Mouse (Mus musculus): ENCODE results near the gene Styk1. TPM values are rescaled to one million over a fixed set of nuclear protein-coding genes. Genes with fewer than 3 reads are reported as not detected.

Styk1 gene
- total and polyA plus RNA-seq, 2 experiments from 2014 or later: 3.2 to 5.1 TPM

DNA sequence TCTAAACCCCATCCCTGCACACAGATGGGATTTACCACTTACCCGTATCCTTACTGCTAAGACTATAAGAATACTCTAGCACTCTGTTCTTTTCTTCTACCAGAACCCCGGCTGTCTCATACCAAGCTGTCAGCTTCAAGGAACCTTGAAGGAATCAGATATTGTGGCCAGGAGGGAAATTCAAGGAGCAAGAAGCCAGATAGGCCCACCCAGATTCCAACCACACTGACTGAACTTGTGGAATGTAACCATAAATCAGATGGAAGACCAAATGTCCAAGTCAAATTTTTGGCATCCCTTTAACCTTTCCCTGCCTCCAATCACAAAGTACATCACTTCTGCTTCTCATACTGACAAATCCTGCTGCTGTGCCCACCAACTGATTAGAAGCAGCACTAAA lies 6.4 kb downstream of the Styk1 start:
- ATAC-seq: no peak
- H3K27me3 ChIP-seq (ENCODE audit: insufficient read depth, low read length): no peaks in the 10 kb centered on the region
- H3K36me3 ChIP-seq (ENCODE audit: insufficient read depth, low read length): no peaks in the 10 kb centered on the region
- DNase-seq (ENCODE audit: low spot score): no peak
- no peaks in the 10 kb centered on the region for H3K9me3 ChIP-seq (ENCODE audit: low read length)
- no peak overlapping the region for H3K9ac ChIP-seq (replicated peaks; ENCODE audit: low read length)
- no peaks in the 10 kb centered on the region for H3K4me1 ChIP-seq (ENCODE audit: insufficient read depth, low read length)
- 87% methylated on average over 2 of the region's 2 CpGs for WGBS
- no peak overlapping the region for H3K4me3 ChIP-seq (ENCODE audit: low read length)
- no peak overlapping the region for H3K27ac ChIP-seq
- TF ChIP-seq CTCF (IDR thresholded peaks at IDR 0.05; ENCODE audit: low read depth): no peak
- no peak overlapping the region for H3K4me2 ChIP-seq (ENCODE audit: low read depth, low read length)

DNA sequence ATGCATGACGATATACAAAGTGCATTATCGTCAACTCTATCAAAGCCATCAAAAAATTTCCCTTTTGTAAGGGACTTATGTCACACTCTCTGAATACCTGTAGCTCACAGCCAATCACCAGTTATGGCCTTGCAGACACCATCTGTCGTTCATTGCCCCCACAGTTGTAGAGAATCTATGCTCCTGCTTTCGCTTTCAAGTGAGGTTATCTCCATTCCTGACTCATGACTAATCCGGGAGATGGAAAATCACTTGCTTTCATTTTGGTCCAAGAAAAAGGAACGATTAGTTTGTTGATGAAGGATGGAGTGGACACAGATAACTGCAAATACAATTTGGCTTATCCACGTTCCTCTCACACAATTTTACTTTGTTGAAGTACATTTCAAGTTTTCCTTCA lies 9.1 kb downstream of the Styk1 start:
- ATAC-seq (no peak), DNase-seq (ENCODE audit: low spot score) (no peak)
- Histone ChIP-seq H3K9me3 (ENCODE audit: low read length) (no peaks in the 10 kb centered on the region), H3K36me3 (ENCODE audit: insufficient read depth, low read length) (no peaks in the 10 kb centered on the region), H3K4me3 (ENCODE audit: low read length) (no peak overlapping the region), H3K4me1 (ENCODE audit: insufficient read depth, low read length) (no peaks in the 10 kb centered on the region), H3K27ac (no peak overlapping the region), H3K9ac (replicated peaks; ENCODE audit: low read length) (no peak overlapping the region), H3K4me2 (ENCODE audit: low read depth, low read length) (no peak overlapping the region), H3K27me3 (ENCODE audit: insufficient read depth, low read length) (no peaks in the 10 kb centered on the region)
- 84% methylated on average over 7 of the region's 7 CpGs for WGBS
- TF ChIP-seq CTCF (IDR thresholded peaks at IDR 0.05; ENCODE audit: low read depth): no peak

DNA sequence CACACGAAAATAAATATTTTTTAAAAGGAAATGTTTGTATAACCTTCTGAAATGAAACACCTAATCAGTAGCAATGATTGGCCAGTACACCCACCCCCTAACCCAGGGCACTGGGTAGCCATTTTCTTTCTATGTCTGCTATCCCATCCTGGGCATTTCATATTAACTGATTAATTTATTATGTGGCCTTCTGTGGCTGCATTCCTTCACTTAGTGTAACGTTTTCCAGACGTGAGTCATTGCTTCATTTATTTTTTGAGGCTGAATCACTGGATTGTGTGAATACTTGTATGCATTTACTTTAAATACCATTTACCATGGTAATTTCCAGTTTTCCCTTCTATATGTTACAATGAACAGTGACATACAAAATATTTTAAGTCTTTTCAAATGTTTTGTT lies 13.3 kb downstream of the Styk1 start:
- H3K4me1 ChIP-seq (ENCODE audit: insufficient read depth, low read length): no peaks in the 10 kb centered on the region
- no peak overlapping the region for H3K9ac ChIP-seq (replicated peaks; ENCODE audit: low read length)
- H3K9me3 ChIP-seq (ENCODE audit: low read length): no peaks in the 10 kb centered on the region
- no peaks in the 10 kb centered on the region for H3K27me3 ChIP-seq (ENCODE audit: insufficient read depth, low read length)
- no peak overlapping the region for H3K4me2 ChIP-seq (ENCODE audit: low read depth, low read length)
- DNase-seq (ENCODE audit: low spot score) (no peak), ATAC-seq (no peak)
- H3K27ac ChIP-seq: no peak overlapping the region
- WGBS: 66% methylated on average over 3 of the region's 3 CpGs
- no peaks in the 10 kb centered on the region for H3K36me3 ChIP-seq (ENCODE audit: insufficient read depth, low read length)
- H3K4me3 ChIP-seq (ENCODE audit: low read length): no peak overlapping the region
- no peak for TF ChIP-seq CTCF (IDR thresholded peaks at IDR 0.05; ENCODE audit: low read depth)

DNA sequence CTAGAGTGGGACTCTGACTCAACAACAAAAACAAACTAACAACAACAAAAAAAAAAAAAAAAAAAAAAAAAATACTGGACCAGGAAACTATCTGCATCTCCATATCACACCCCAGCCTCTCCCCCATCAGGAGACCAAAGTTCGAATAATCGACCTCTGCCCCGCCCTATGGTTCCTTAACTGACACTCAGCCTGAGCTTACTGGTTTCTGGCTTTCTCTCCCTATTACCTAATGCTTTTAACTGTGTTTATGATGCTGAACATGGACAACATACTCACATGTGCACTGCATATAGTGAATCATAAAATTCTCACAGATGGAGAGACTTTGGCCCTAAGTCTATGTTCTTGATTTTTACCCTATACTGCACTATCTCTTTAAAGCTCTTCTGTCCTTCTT lies 14.1 kb downstream of the Styk1 start:
- Histone ChIP-seq H3K9me3 (ENCODE audit: low read length) (no peaks in the 10 kb centered on the region), H3K9ac (replicated peaks; ENCODE audit: low read length) (no peak overlapping the region), H3K4me2 (ENCODE audit: low read depth, low read length) (no peak overlapping the region), H3K27me3 (ENCODE audit: insufficient read depth, low read length) (no peaks in the 10 kb centered on the region), H3K4me1 (ENCODE audit: insufficient read depth, low read length) (no peaks in the 10 kb centered on the region), H3K27ac (no peak overlapping the region), H3K4me3 (ENCODE audit: low read length) (no peak overlapping the region), H3K36me3 (ENCODE audit: insufficient read depth, low read length) (no peaks in the 10 kb centered on the region)
- no peak for ATAC-seq
- WGBS: 83% methylated on average over 3 of the region's 3 CpGs
- TF ChIP-seq CTCF (IDR thresholded peaks at IDR 0.05; ENCODE audit: low read depth): no peak
- no peak for DNase-seq (ENCODE audit: low spot score)

DNA sequence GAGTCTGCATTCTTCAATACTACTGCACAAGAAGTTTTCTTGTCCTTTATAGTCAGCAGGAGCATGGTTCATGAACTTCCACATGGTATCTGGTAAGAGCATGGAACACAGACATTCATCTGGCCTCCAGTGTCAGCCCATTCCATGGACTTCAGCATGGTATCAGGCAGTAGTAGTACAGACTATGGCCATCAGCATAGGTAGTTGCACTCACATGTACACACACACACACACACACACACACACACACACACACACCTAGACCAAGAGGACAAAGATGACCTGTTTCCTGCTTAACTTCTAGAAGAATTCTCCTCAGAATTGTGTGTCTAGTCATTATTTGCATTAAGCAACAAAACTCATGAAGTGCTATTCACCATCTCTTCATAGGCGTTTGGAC lies 14.6 kb downstream of the Styk1 start:
- no peaks in the 10 kb centered on the region for H3K9me3 ChIP-seq (ENCODE audit: low read length)
- H3K4me1 ChIP-seq (ENCODE audit: insufficient read depth, low read length): no peaks in the 10 kb centered on the region
- no peaks in the 10 kb centered on the region for H3K36me3 ChIP-seq (ENCODE audit: insufficient read depth, low read length)
- H3K4me3 ChIP-seq (ENCODE audit: low read length): no peak overlapping the region
- H3K4me2 ChIP-seq (ENCODE audit: low read depth, low read length): no peak overlapping the region
- WGBS: 78% methylated on average over 1 of the region's 1 CpGs
- DNase-seq (ENCODE audit: low spot score): no peak
- H3K27ac ChIP-seq: no peak overlapping the region
- no peaks in the 10 kb centered on the region for H3K27me3 ChIP-seq (ENCODE audit: insufficient read depth, low read length)
- no peak for TF ChIP-seq CTCF (IDR thresholded peaks at IDR 0.05; ENCODE audit: low read depth)
- ATAC-seq: no peak
- no peak overlapping the region for H3K9ac ChIP-seq (replicated peaks; ENCODE audit: low read length)

DNA sequence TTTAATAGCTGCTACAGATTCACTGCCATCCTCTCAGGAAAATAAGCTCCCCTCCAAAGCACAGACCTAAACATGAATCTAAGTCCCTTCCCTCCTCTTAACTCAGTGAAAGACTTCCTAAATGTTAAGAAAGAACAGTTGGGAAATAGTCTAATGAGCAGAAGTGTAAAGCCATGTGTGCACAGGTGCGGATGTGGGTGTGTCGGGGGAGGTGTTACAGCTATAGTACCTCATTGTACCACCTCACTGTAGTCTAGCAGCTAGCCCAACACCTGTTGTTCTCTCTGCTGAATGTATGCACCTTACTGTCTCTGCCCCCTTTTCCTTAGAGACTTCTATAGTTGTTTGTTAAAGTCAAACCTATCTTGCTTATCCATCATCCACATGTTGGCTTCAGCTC lies 26.3 kb downstream of the Styk1 start:
- Histone ChIP-seq H3K27ac (no peak overlapping the region), H3K9ac (replicated peaks; ENCODE audit: low read length) (no peak overlapping the region), H3K4me1 (ENCODE audit: insufficient read depth, low read length) (no peaks in the 10 kb centered on the region), H3K4me2 (ENCODE audit: low read depth, low read length) (no peak overlapping the region), H3K36me3 (ENCODE audit: insufficient read depth, low read length) (no peaks in the 10 kb centered on the region), H3K27me3 (ENCODE audit: insufficient read depth, low read length) (no peaks in the 10 kb centered on the region), H3K9me3 (ENCODE audit: low read length) (no peaks in the 10 kb centered on the region), H3K4me3 (ENCODE audit: low read length) (no peak overlapping the region)
- ATAC-seq (no peak), DNase-seq (ENCODE audit: low spot score) (no peak)
- WGBS: 88% methylated on average over 2 of the region's 2 CpGs
- no peak for TF ChIP-seq CTCF (IDR thresholded peaks at IDR 0.05; ENCODE audit: low read depth)

DNA sequence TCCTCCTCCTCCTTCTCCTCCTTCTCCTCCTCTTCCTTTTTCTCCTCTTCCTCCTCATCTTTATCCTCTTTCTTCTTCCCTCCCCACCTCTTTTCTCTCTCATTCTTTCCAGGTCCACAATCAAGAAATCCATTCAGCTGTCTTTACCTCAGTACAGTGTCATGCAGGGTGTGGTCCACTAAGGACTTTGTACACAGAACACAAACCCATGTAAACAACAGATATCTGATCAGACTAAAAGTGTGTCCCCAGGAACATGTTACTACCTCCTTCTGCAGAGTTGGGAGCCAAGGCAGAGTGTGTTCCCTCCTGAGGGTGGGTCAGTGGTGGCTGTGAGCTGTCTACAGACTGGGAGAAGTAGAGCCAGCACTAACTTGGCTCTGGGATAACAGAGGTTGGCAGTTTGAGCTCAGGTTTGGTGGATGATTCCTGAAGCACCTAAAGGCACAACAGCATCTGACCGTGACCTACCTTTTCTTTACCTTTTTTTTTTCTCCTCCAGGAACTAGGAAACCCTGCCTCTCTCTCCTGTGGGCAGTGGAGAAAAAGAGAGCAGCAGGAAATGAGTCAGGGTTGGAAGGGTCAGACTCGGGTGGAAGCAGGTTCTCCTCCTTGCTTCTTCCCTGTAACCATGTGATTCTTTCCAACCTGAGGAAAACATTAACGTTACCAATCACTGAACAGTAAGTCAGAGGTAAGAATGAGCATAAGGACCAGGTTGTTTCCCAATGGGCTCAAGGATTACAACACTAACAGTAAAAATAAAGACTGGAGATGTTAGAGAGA lies 31.4 kb downstream of the Styk1 start:
- Histone ChIP-seq H3K27me3 (ENCODE audit: insufficient read depth, low read length) (no peaks in the 10 kb centered on the region), H3K36me3 (ENCODE audit: insufficient read depth, low read length) (no peaks in the 10 kb centered on the region), H3K9me3 (ENCODE audit: low read length) (no peaks in the 10 kb centered on the region), H3K9ac (replicated peaks; ENCODE audit: low read length) (no peak overlapping the region), H3K27ac (no peak overlapping the region), H3K4me2 (ENCODE audit: low read depth, low read length) (no peak overlapping the region), H3K4me3 (ENCODE audit: low read length) (no peak overlapping the region), H3K4me1 (ENCODE audit: insufficient read depth, low read length) (no peaks in the 10 kb centered on the region)
- 75% methylated on average over 3 of the region's 3 CpGs for WGBS
- TF ChIP-seq CTCF (IDR thresholded peaks at IDR 0.05; ENCODE audit: low read depth): no peak
- DNase-seq (ENCODE audit: low spot score) (no peak), ATAC-seq (no peak)
